ENCODE assay signal across 10 mouse cellular contexts in genomic region chr7:29391761-29392512, GRCm38 (mm10).
A peak's percentile ranks its signal among the peaks of the same experiment; 100 is the strongest.
DNase-seq lines count a peak whose midpoint lies in the region; ATAC-seq and TF ChIP-seq lines count a peak whose summit lies in the region.
"Had no signal": no experiment of that assay in that cellular context is flagged by ENCODE, and none has a peak within 500 bp of the region (broad histone marks: within the 10 kb centered on the region; RNA-seq: fewer than 3 reads in every experiment).

No protein-coding gene starts in this region.

- H3K4me1 ChIP-seq in lung, embryonic 14.5 days (ENCODE audit: insufficient read depth) = no peaks in the 10 kb centered on the region
- H3K4me1 ChIP-seq in liver, postnatal 0 days (ENCODE audit: insufficient read depth) = no peaks in the 10 kb centered on the region; the same call in 1 of the 2 replicates

- H3K9ac ChIP-seq in lung, embryonic 14.5 days = no peak overlapping the region
- no peak overlapping the region for H3K9ac ChIP-seq in liver, postnatal 0 days (replicated peaks)
- H3K9ac ChIP-seq: liver, embryonic 15.5 days had no signal

- TF ChIP-seq EP300 in liver, postnatal 0 days (IDR thresholded peaks at IDR 0.05; ENCODE audit: low read depth) = no peak

- H3K9me3 ChIP-seq in lung, embryonic 14.5 days (ENCODE audit: low read depth, low read length) = no peaks in the 10 kb centered on the region
- H3K9me3 ChIP-seq in liver, postnatal 0 days (ENCODE audit: low read length) = no peaks in the 10 kb centered on the region
- H3K9me3 ChIP-seq: liver, embryonic 15.5 days had no signal

- H3K4me2 ChIP-seq in lung, embryonic 14.5 days = no peak overlapping the region
- no peak overlapping the region for H3K4me2 ChIP-seq in liver, postnatal 0 days (ENCODE audit: low read depth, low read length)
- H3K4me2 ChIP-seq: liver, embryonic 15.5 days had no signal

- no peak for TF ChIP-seq CTCF in gastrocnemius, adult 2 months (IDR thresholded peaks at IDR 0.05)
- no peak for TF ChIP-seq CTCF in lung, embryonic 14.5 days (IDR thresholded peaks at IDR 0.05; ENCODE audit: low read depth)
- TF ChIP-seq CTCF in liver, postnatal 0 days (IDR thresholded peaks at IDR 0.05; ENCODE audit: low read depth) = no peak

- no peaks in the 10 kb centered on the region for H3K27me3 ChIP-seq in lung, embryonic 14.5 days (ENCODE audit: insufficient read depth, low read length)
- no peaks in the 10 kb centered on the region for H3K27me3 ChIP-seq in liver, postnatal 0 days (ENCODE audit: insufficient read depth, low read length)
- H3K27me3 ChIP-seq: liver, embryonic 15.5 days had no signal

- 65% methylated on average over 25 of the region's 25 CpGs for WGBS in lung, embryonic 14.5 days
- WGBS in liver, postnatal 0 days (ENCODE audit: insufficient replicate concordance) = 71% methylated on average over 25 of the region's 25 CpGs

- no peak overlapping the region for H3K4me3 ChIP-seq in gastrocnemius, adult 2 months
- no peak overlapping the region for H3K4me3 ChIP-seq in lung, embryonic 14.5 days (ENCODE audit: low read depth, low read length)
- H3K4me3 ChIP-seq in liver, postnatal 0 days (ENCODE audit: low read depth, low read length) = no peak overlapping the region
- H3K4me3 ChIP-seq: liver, embryonic 15.5 days had no signal

- intact Hi-C loops in gastrocnemius, adult 2 months (cut with DNase I) = no loop called here

- H3K36me3 ChIP-seq in lung, embryonic 14.5 days (ENCODE audit: insufficient read depth) = peaks cover 45% of the 10 kb centered on the region
- H3K36me3 ChIP-seq in liver, postnatal 0 days (replicated peaks; ENCODE audit: insufficient read depth, low read length) = peaks cover 20% of the 10 kb centered on the region

- 0 out of 2 replicates have a peak, but pooled peaks have one; percentile 35 for ATAC-seq in lung, embryonic 14.5 days (ENCODE audit: insufficient read depth)
- no peak for ATAC-seq in erythroid progenitor cell, adult 5-6 weeks (replicated peaks; ENCODE audit: low FRiP score, poor library complexity, severe bottlenecking)
- ATAC-seq in liver, postnatal 0 days = no peak

- H3K27ac ChIP-seq in gastrocnemius, adult 2 months = peak overlapping the region; percentile 28; the same call in 1 of the 2 replicates
- H3K27ac ChIP-seq in lung, embryonic 14.5 days (ENCODE audit: low read depth) = peak overlapping the region; percentile 78
- no peak overlapping the region for H3K27ac ChIP-seq in liver, postnatal 0 days (ENCODE audit: low read depth)
- H3K27ac ChIP-seq: liver, embryonic 15.5 days had no signal

- DNase-seq in gastrocnemius, adult 2 months = peak; percentile 49
- no peak for DNase-seq in gastrocnemius, adult 18-20 months (ENCODE audit: low spot score)
- peak; percentile 48 for DNase-seq in urinary bladder, postnatal 14 days (ENCODE audit: low spot score)
- DNase-seq in urinary bladder, postnatal 10 days (ENCODE audit: low spot score) = no peak
- peak; percentile 32 for DNase-seq in lung, embryonic 14.5 days
- no peak for DNase-seq in liver, postnatal 0 days
- DNase-seq in B cell, adult 2 months = no peak
- DNase-seq: kidney, postnatal 10 days had no signal

Comparison
In these comparisons a context has a peak if more than half of its experiments do, and no peak if none do; other contexts are left out.
1. DNase-seq: peak in gastrocnemius, adult 2 months (single experiment), urinary bladder, postnatal 14 days (single experiment) and lung, embryonic 14.5 days (single experiment); none in gastrocnemius, adult 18-20 months (single experiment), urinary bladder, postnatal 10 days (single experiment), liver, postnatal 0 days (single experiment) and B cell, adult 2 months (0 of 2).